Mouse (Mus musculus) limb, embryonic 10.5 days (tissue): ENCODE results near the gene Fam20b. TPM values are rescaled to one million over a fixed set of nuclear protein-coding genes. Genes with fewer than 3 reads are reported as not detected.
"Not testable (repeated sequence)": the region's sequence is repeated elsewhere in the genome, so short reads cannot be mapped to it uniquely, and the experiment has no call there.

Source experiments
- DNase-seq: peaks from one replicate; pipeline ENCODE4 v3.0.0-alpha.2; 2017; ENCODE audit warnings: low spot score
- H3K27ac ChIP-seq: fragments of 300-500 bp; sonication (generic); 2 replicates; pipeline ENCODE4 v1.5.1; 2016; ENCODE audit warnings: mild to moderate bottlenecking
- H3K27me3 ChIP-seq: fragments of 300-500 bp; sonication (generic); 2 replicates; pipeline ENCODE4 v1.6.1; 2016; ENCODE audit warnings: low read depth, mild to moderate bottlenecking; ENCODE audit not compliant: poor library complexity, severe bottlenecking
- H3K36me3 ChIP-seq: fragments of 300-500 bp; sonication (generic); 2 replicates; pipeline ENCODE4 v1.6.1; 2016; ENCODE audit warnings: mild to moderate bottlenecking, moderate library complexity
- H3K4me1 ChIP-seq: fragments of 300-500 bp; sonication (generic); 2 replicates; pipeline ENCODE4 v1.6.1; 2016
- H3K4me3 ChIP-seq: fragments of 300-500 bp; sonication (generic); 2 replicates; pipeline ENCODE4 v1.5.1; 2016; ENCODE audit warnings: mild to moderate bottlenecking, moderate library complexity
- H3K9me3 ChIP-seq: fragments of 300-500 bp; sonication (generic); replicated peaks from 2 replicates; pipeline ENCODE4 v1.6.1; 2016; ENCODE audit warnings: mild to moderate bottlenecking
- WGBS: fragments of 180-500 bp; shearing (Covaris S2); methylation state at CpG from one replicate; pipeline ENCODE4 v1.1.7; 2016; 5-methylcytosine and 5-hydroxymethylcytosine counted together
- polyA plus RNA-seq: library from polyadenylated mRNA; unstranded; fragments of >200 nt; fragmentation: Nextera tagmentation; extraction: Ambion mirVana; gene quantifications from 2 replicates; pipeline ENCODE4 v1.2.1, GENCODE M21; 2016

Gene Fam20b
- polyA plus RNA-seq, 1 experiment from 2014 or later: 19.9 TPM

GRCm38 (mm10) chr1:156676171-156676570, 42.7 kb downstream of the Fam20b start:
- peak; percentile 78 for DNase-seq
- no peaks in the 10 kb centered on the region for H3K9me3 ChIP-seq
- WGBS: 37% methylated on average over 12 of the region's 12 CpGs
- peaks cover 22% of the 10 kb centered on the region for H3K4me1 ChIP-seq
- H3K4me3 ChIP-seq: no peak overlapping the region
- H3K27me3 ChIP-seq: peaks cover 7% of the 10 kb centered on the region; the same call in 1 of the 2 replicates
- no peak overlapping the region for H3K27ac ChIP-seq
- H3K36me3 ChIP-seq: peaks cover 16% of the 10 kb centered on the region

GRCm38 (mm10) chr1:156674195-156675000, 44.5 kb downstream of the Fam20b start, which contains the start of gene Tor3a:
Gene Tor3a, minus strand, starts transcription at chr1:156674356.
- 9% methylated on average over 37 of the region's 37 CpGs for WGBS

GRCm38 (mm10) chr1:156673476-156674194, 45.3 kb downstream of the Fam20b start:
- H3K4me3 ChIP-seq: peak overlapping the region; percentile 62
- peaks cover 1% of the 10 kb centered on the region; the same call in 1 of the 2 replicates for H3K36me3 ChIP-seq
- peaks cover 36% of the 10 kb centered on the region for H3K4me1 ChIP-seq
- no peaks in the 10 kb centered on the region for H3K9me3 ChIP-seq
- peak; percentile 59 for DNase-seq
- 1% methylated on average over 29 of the region's 29 CpGs for WGBS
- peaks cover 7% of the 10 kb centered on the region; the same call in 1 of the 2 replicates for H3K27me3 ChIP-seq
- H3K27ac ChIP-seq: peak overlapping the region; percentile 76

More at GRCm38 (mm10) chr1:156674195-156675000, 44.5 kb downstream of the Fam20b start, which contains the start of gene Tor3a:
- H3K27ac ChIP-seq: peak within 1 kb of the TSS; percentile 76
- peak within 1 kb of the TSS; percentile 62 for H3K4me3 ChIP-seq
- peaks cover 28% of the 10 kb centered on the region for H3K4me1 ChIP-seq
- H3K36me3 ChIP-seq: peaks cover 4% of the 10 kb centered on the region; the same call in 1 of the 2 replicates
- peaks cover 7% of the 10 kb centered on the region; the same call in 1 of the 2 replicates for H3K27me3 ChIP-seq
- DNase-seq: peak; percentile 77
- H3K9me3 ChIP-seq: no peaks in the 10 kb centered on the region

GRCm38 (mm10) chr1:156672720-156673475, 46.0 kb downstream of the Fam20b start:
- WGBS: 8% methylated on average over 14 of the region's 14 CpGs
- Histone ChIP-seq H3K4me3 (peak overlapping the region; percentile 62), H3K27ac (peak overlapping the region; percentile 22; the same call in 1 of the 2 replicates), H3K4me1 (peaks cover 41% of the 10 kb centered on the region), H3K9me3 (no peaks in the 10 kb centered on the region), H3K36me3 (no peaks in the 10 kb centered on the region), H3K27me3 (peaks cover 7% of the 10 kb centered on the region; the same call in 1 of the 2 replicates)
- DNase-seq: no peak

GRCm38 (mm10) chr1:156671921-156672320, 47.0 kb downstream of the Fam20b start:
- Histone ChIP-seq H3K27ac (no peak overlapping the region), H3K4me1 (peaks cover 51% of the 10 kb centered on the region), H3K9me3 (no peaks in the 10 kb centered on the region), H3K36me3 (no peaks in the 10 kb centered on the region), H3K4me3 (no peak overlapping the region), H3K27me3 (peaks cover 7% of the 10 kb centered on the region; the same call in 1 of the 2 replicates)
- no peak for DNase-seq
- WGBS: 91% methylated on average over 3 of the region's 3 CpGs

GRCm38 (mm10) chr1:156669208-156669983, 49.5 kb downstream of the Fam20b start:
- peaks cover 7% of the 10 kb centered on the region; the same call in 1 of the 2 replicates for H3K27me3 ChIP-seq
- peak overlapping the region; percentile 72 for H3K27ac ChIP-seq
- no peak for DNase-seq
- WGBS: 37% methylated on average over 11 of the region's 11 CpGs
- no peaks in the 10 kb centered on the region for H3K36me3 ChIP-seq
- no peak overlapping the region for H3K4me3 ChIP-seq
- no peaks in the 10 kb centered on the region for H3K9me3 ChIP-seq
- peaks cover 58% of the 10 kb centered on the region for H3K4me1 ChIP-seq

- H3K27me3 ChIP-seq: 0 out of 2 replicates have a peak, but pooled peaks cover 7% of the 10 kb centered on the region
- no peak for DNase-seq
- 14% methylated on average over 5 of the region's 5 CpGs for WGBS
- H3K27ac ChIP-seq: peak overlapping the region; percentile 72
- H3K36me3 ChIP-seq: no peaks in the 10 kb centered on the region
- no peak overlapping the region for H3K4me3 ChIP-seq
- no peaks in the 10 kb centered on the region for H3K9me3 ChIP-seq
- peaks cover 50% of the 10 kb centered on the region for H3K4me1 ChIP-seq
These were observed 50.3 kb downstream of the Fam20b start for GRCm38 (mm10) chr1:156668602-156669001.

GRCm38 (mm10) chr1:156667141-156667926, 51.6 kb downstream of the Fam20b start:
- no peaks in the 10 kb centered on the region for H3K36me3 ChIP-seq
- peaks cover 40% of the 10 kb centered on the region for H3K4me1 ChIP-seq
- H3K9me3 ChIP-seq: no peaks in the 10 kb centered on the region
- no peak overlapping the region for H3K4me3 ChIP-seq
- no peaks in the 10 kb centered on the region for H3K27me3 ChIP-seq
- no peak overlapping the region; the same call in 1 of the 2 replicates for H3K27ac ChIP-seq
- WGBS: 87% methylated on average over 23 of the region's 23 CpGs
- no peak for DNase-seq

- no peak overlapping the region for H3K27ac ChIP-seq
- no peaks in the 10 kb centered on the region for H3K27me3 ChIP-seq
- DNase-seq: no peak
- H3K4me3 ChIP-seq: no peak overlapping the region
- 92% methylated on average over 8 of the region's 8 CpGs for WGBS
- H3K36me3 ChIP-seq: 0 out of 2 replicates have a peak, but pooled peaks cover 4% of the 10 kb centered on the region
- H3K9me3 ChIP-seq: no peaks in the 10 kb centered on the region
- peaks cover 45% of the 10 kb centered on the region for H3K4me1 ChIP-seq
These were observed 53.1 kb downstream of the Fam20b start for GRCm38 (mm10) chr1:156665777-156666176.

- not testable (repeated sequence) for DNase-seq, H3K4me3 ChIP-seq, H3K36me3 ChIP-seq, H3K27ac ChIP-seq, H3K9me3 ChIP-seq, H3K4me1 ChIP-seq, H3K27me3 ChIP-seq
- WGBS: 82% methylated on average over 21 of the region's 21 CpGs
These were observed 58.1 kb downstream of the Fam20b start for GRCm38 (mm10) chr1:156660660-156661236.
